Mouse (Mus musculus) lung, postnatal 0 days (tissue): Measurements from ENCODE around the gene Fbxw11. TPM values are rescaled to one million over a fixed set of nuclear protein-coding genes. Genes with fewer than 3 reads are reported as not detected.
"Not testable (repeated sequence)": the region's sequence is repeated elsewhere in the genome, so short reads cannot be mapped to it uniquely, and the experiment has no call there.

Source experiments
- ATAC-seq: fragments of 200-750 bp; cut with Nextera tagmentation; 2 replicates; pipeline ENCODE4 v1.8.0; 2017; ENCODE audit warnings: moderate library complexity
- DNase-seq: peaks from one replicate; pipeline ENCODE4 v3.0.0-alpha.2; 2016; ENCODE audit warnings: low spot score
- H3K27ac ChIP-seq: fragments of 300-500 bp; sonication (generic); 2 replicates; pipeline ENCODE4 v1.5.1; 2014; ENCODE audit warnings: antibody characterized with exemption, mild to moderate bottlenecking, low read length, mixed read lengths
- H3K27me3 ChIP-seq: fragments of 300-500 bp; sonication (generic); replicated peaks from 2 replicates; pipeline ENCODE4 v1.6.1; 2014; ENCODE audit warnings: low read length, mixed read lengths; ENCODE audit not compliant: insufficient read depth
- H3K36me3 ChIP-seq: fragments of 300-500 bp; sonication (generic); 2 replicates; pipeline ENCODE4 v1.6.1; 2014; ENCODE audit warnings: low read length, mixed read lengths; ENCODE audit not compliant: insufficient read depth
- H3K4me1 ChIP-seq: fragments of 300-500 bp; sonication (generic); 2 replicates; pipeline ENCODE4 v1.6.1; 2014; ENCODE audit warnings: antibody characterized with exemption, low read depth, low read length, mixed read lengths; ENCODE audit not compliant: insufficient read depth
- H3K4me2 ChIP-seq: fragments of 300-500 bp; sonication (generic); replicated peaks from 2 replicates; pipeline ENCODE4 v1.6.1; 2014; ENCODE audit warnings: low read depth, mild to moderate bottlenecking, low read length, moderate library complexity, mixed read lengths
- H3K4me3 ChIP-seq: fragments of 300-500 bp; sonication (generic); 2 replicates; pipeline ENCODE4 v1.5.1; 2014; ENCODE audit warnings: low read depth, low read length
- H3K9ac ChIP-seq: fragments of 300-500 bp; sonication (generic); replicated peaks from 2 replicates; pipeline ENCODE4 v1.6.1; 2014; ENCODE audit warnings: low read depth, mild to moderate bottlenecking
- H3K9me3 ChIP-seq: fragments of 300-500 bp; sonication (generic); 2 replicates; pipeline ENCODE4 v1.6.1; 2016; ENCODE audit warnings: low read length, mixed read lengths
- CTCF ChIP-seq: IDR thresholded peaks from 2 replicates; pipeline ENCODE4 v1.5.1; 2016; ENCODE audit warnings: antibody characterized with exemption, mild to moderate bottlenecking
- EP300 ChIP-seq: IDR thresholded peaks from 2 replicates; pipeline ENCODE4 v1.6.1; 2016; ENCODE audit warnings: antibody characterized with exemption, mild to moderate bottlenecking, control low read depth
- WGBS: fragments of 180-500 bp; shearing (Covaris S2); extraction: QIAGEN DNeasy Blood & Tissue Kit; methylation state at CpG from one replicate; pipeline ENCODE4 v1.1.7; 2014; 5-methylcytosine and 5-hydroxymethylcytosine counted together
- polyA plus RNA-seq: library from polyadenylated mRNA; unstranded; fragments of >200 nt; fragmentation: Nextera tagmentation; extraction: Ambion mirVana; gene quantifications from 2 replicates; pipeline ENCODE4 v1.2.1, GENCODE M21; 2015

The Fbxw11 gene
- polyA plus RNA-seq, 1 experiment from 2014 or later, result 46.6 TPM

DNA sequence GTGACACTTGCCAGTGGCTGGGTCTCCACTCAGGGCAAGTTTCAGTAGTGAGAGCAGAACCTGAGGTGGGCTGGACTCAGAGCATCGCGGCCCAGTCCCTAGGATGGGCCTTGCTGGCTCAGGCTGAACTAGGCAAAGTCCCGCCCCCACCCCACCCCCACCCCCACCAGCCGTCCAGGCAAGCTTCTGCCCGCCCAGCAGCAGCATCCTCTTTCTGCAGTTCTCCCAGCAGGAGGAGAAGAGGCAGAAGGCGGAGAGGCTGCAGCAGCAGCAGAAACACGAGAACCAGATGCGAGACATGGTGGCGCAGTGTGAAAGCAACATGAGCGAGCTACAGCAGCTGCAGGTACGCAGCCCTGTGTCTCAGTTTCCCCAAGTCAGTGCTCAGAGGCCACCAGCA lies 27.0 kb upstream of the Fbxw11 start:
- no peaks in the 10 kb centered on the region for H3K27me3 ChIP-seq
- no peak for DNase-seq
- H3K4me2 ChIP-seq, result no peak overlapping the region
- H3K4me3 ChIP-seq, result no peak overlapping the region
- TF ChIP-seq EP300 (no peak), CTCF (no peak)
- H3K9me3 ChIP-seq, result no peaks in the 10 kb centered on the region
- no peak overlapping the region for H3K27ac ChIP-seq
- H3K4me1 ChIP-seq, result peaks cover 8% of the 10 kb centered on the region; the same call in 1 of the 2 replicates
- no peak overlapping the region for H3K9ac ChIP-seq
- WGBS, result 32% methylated on average over 11 of the region's 11 CpGs
- no peaks in the 10 kb centered on the region for H3K36me3 ChIP-seq
- no peak for ATAC-seq

DNA sequence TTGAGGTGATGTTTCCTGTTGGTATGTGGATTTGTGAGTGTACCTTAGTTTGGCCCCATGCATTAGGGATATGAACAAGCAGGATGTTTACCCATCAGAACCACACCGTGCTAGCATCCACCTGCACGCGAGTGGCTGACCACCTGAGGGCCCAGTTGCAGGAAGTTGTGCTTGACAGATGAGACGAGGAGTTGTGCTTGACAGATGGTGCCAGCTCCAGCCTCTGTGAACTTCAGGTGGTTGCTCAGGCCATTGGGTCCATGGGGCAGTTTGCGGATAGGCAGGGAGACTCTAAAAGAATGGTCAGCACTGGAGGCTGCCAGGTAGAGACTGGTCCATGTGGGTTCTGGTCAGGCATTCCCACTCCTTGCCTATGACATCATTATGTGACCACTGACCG lies 26.4 kb upstream of the Fbxw11 start:
- Histone ChIP-seq H3K4me2 (no peak overlapping the region), H3K27me3 (no peaks in the 10 kb centered on the region), H3K4me3 (no peak overlapping the region), H3K9me3 (no peaks in the 10 kb centered on the region), H3K36me3 (no peaks in the 10 kb centered on the region), H3K4me1 (peaks cover 8% of the 10 kb centered on the region; the same call in 1 of the 2 replicates), H3K9ac (no peak overlapping the region), H3K27ac (no peak overlapping the region)
- DNase-seq (no peak), ATAC-seq (no peak)
- no peak for TF ChIP-seq EP300
- TF ChIP-seq CTCF, result no peak
- 63% methylated on average over 6 of the region's 6 CpGs for WGBS

DNA sequence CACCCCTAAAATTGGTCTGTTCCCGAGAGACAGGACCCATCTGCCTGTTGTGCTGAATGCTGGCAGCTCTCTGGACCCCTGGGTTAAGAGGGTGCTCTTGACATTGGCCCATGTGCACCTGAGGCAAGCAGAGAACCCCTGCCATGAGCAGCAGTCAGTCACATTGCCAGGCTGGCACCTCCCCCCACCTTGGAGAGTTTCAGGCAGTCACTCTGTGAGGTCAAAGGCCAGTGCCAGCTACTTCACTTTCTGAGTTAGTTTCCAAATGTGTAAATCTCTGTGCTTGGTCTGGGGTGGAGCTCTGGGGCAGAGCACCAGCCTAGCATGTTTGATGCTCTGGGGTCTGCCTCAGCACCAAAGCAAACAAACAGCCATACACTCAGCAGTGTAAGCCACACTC lies 24.5 kb upstream of the Fbxw11 start:
- TF ChIP-seq EP300 (no peak), CTCF (no peak)
- Histone ChIP-seq H3K36me3 (no peaks in the 10 kb centered on the region), H3K9me3 (no peaks in the 10 kb centered on the region), H3K4me1 (peaks cover 8% of the 10 kb centered on the region; the same call in 1 of the 2 replicates), H3K4me2 (no peak overlapping the region), H3K9ac (no peak overlapping the region), H3K27me3 (no peaks in the 10 kb centered on the region), H3K4me3 (no peak overlapping the region), H3K27ac (no peak overlapping the region)
- DNase-seq (no peak), ATAC-seq (no peak)
- 93% methylated on average over 1 of the region's 1 CpGs for WGBS

- H3K9me3 ChIP-seq, H3K4me1 ChIP-seq, H3K9ac ChIP-seq, H3K36me3 ChIP-seq, ATAC-seq, DNase-seq, H3K4me3 ChIP-seq, H3K27ac ChIP-seq, H3K27me3 ChIP-seq, H3K4me2 ChIP-seq: not testable (repeated sequence)
- TF ChIP-seq CTCF, result peak; percentile 47
- WGBS, result 78% methylated on average over 5 of the region's 5 CpGs
These were observed 23.9 kb upstream of the Fbxw11 start for GRCm38 (mm10) chr11:32618641-32619040.

DNA sequence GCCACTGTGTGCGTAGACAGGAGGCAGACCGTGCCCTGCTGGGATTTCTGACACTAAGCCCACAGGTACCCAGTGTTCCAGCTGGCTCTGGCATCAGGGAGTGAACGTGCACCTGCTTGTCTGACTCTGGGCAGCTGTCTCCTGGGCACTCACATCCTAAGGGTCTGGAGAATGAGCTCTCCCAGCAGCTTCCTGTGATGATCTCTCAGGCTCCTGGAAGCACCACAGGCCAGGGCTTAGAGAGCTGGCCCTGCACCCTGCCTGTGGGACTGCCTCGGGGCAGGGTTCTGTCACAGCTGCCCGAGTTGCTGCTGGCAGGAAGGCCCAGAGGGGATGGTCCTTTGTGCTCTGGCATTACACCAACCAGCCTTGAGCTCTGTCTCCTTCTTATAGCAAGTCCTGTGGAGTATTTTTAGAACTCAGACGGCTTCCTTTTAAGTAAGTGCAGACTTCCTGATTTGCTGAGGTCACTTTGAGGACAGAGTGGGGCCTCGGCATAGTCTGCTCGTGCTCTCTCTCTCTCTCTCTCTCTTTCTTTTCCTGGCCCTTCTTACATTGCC lies 23.2 kb upstream of the Fbxw11 start:
- Histone ChIP-seq H3K9ac (no peak overlapping the region), H3K4me3 (no peak overlapping the region), H3K27me3 (no peaks in the 10 kb centered on the region), H3K27ac (peak overlapping the region; percentile 60), H3K36me3 (no peaks in the 10 kb centered on the region), H3K4me1 (peaks cover 8% of the 10 kb centered on the region; the same call in 1 of the 2 replicates), H3K9me3 (no peaks in the 10 kb centered on the region), H3K4me2 (no peak overlapping the region)
- no peak for TF ChIP-seq CTCF
- peak; percentile 70 for TF ChIP-seq EP300
- ATAC-seq (peak; percentile 91), DNase-seq (peak; percentile 89)
- WGBS, result 18% methylated on average over 8 of the region's 8 CpGs

GRCm38 (mm10) chr11:32619866-32620456 lies 22.6 kb upstream of the Fbxw11 start:
- TF ChIP-seq EP300, result no peak
- no peak for TF ChIP-seq CTCF
- Histone ChIP-seq H3K27ac (0 out of 2 replicates have a peak overlapping the region, but pooled peaks have one; percentile 5), H3K4me1 (peaks cover 8% of the 10 kb centered on the region; the same call in 1 of the 2 replicates), H3K4me2 (no peak overlapping the region), H3K36me3 (no peaks in the 10 kb centered on the region), H3K4me3 (no peak overlapping the region), H3K9ac (no peak overlapping the region), H3K27me3 (no peaks in the 10 kb centered on the region), H3K9me3 (no peaks in the 10 kb centered on the region)
- 74% methylated on average over 6 of the region's 6 CpGs for WGBS
- DNase-seq (no peak), ATAC-seq (no peak)
